Mouse (Mus musculus): ENCODE measurements around the gene Tnfaip8l3.
"Not testable (repeated sequence)": the region's sequence is repeated elsewhere in the genome, so short reads cannot be mapped to it uniquely, and the experiment has no call there.

Gene Tnfaip8l3

GRCm38 (mm10) chr9:54068032-54068649 lies at the start of gene Tnfaip8l3:
Tnfaip8l3 (minus strand) TSS chr9:54068388.
- DNase-seq (ENCODE audit: low spot score): peak; percentile 53

GRCm38 (mm10) chr9:54112726-54113125 lies 44.5 kb upstream of the Tnfaip8l3 start:
- DNase-seq (ENCODE audit: low spot score): peak; percentile 49

GRCm38 (mm10) chr9:54098636-54099035 lies 30.4 kb upstream of the Tnfaip8l3 start:
- DNase-seq (ENCODE audit: low spot score): no peak

- DNase-seq (ENCODE audit: low spot score): no peak
These were observed 28.9 kb upstream of the Tnfaip8l3 start for GRCm38 (mm10) chr9:54097091-54097490.

- no peak for DNase-seq (ENCODE audit: low spot score)
These were observed 16.1 kb upstream of the Tnfaip8l3 start for GRCm38 (mm10) chr9:54084245-54084644.

- no peak for DNase-seq (ENCODE audit: low spot score)
These were observed 9.6 kb upstream of the Tnfaip8l3 start for GRCm38 (mm10) chr9:54077740-54078139.

- DNase-seq (ENCODE audit: low spot score): no peak
These were observed 6.7 kb upstream of the Tnfaip8l3 start for GRCm38 (mm10) chr9:54074901-54075300.

GRCm38 (mm10) chr9:54073688-54074087 lies 5.5 kb upstream of the Tnfaip8l3 start:
- no peak for DNase-seq (ENCODE audit: low spot score)

DNA sequence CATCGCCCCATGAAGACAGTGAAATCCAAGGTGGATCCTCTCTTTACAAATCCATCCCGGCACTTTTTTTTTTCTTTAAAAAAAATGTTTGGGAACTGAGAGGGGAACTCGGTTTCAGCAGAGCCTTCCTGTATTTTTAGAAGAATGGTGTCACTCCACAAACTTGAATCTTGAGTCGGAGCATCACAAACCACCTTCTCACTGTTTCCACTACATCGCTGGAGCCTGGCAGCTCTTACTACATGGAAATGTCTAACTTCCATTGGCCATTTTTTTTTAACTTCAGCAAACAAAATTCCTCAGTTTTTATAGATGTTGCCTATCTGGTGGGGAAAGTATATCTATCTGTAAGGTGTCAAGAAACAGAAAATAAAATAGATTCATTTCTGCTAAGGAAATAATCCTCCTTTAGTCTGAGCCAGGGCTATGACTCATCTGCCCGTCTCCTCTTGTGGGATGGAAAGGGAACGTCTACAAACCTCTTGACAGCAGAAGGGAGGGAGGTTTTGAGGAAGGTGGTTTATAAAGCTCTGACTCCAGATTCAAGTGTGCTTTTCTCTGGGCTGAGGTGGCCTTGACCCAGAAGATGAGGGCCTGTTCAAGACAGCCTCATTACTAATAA lies 3.4 kb upstream of the Tnfaip8l3 start:
- DNase-seq (ENCODE audit: low spot score): no peak

GRCm38 (mm10) chr9:54069204-54069603 lies 1.0 kb upstream of the Tnfaip8l3 start:
- no peak for DNase-seq (ENCODE audit: low spot score)

GRCm38 (mm10) chr9:54068777-54069176 lies 589 bp upstream of the Tnfaip8l3 start:
- DNase-seq (ENCODE audit: low spot score): peak; percentile 81

DNA sequence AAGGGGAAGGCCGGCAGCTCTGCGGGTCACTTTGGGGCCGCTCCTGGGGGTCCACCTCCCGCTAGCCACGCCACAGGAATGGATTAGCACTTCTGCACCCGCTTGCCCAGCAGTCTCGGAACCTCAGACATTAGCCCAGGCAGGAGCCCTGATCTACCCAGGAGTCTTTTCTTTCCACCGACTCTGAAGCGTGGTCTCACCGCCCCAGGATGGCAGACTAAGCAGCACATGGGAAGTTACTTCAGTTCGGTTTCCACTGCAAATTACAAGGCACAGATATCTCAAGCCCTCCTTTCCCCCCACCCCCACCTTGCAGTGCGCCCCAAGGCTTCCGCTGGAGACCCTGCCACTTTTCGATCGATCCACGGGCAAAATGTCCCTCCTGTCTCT lies 551 bp downstream of the Tnfaip8l3 start:
- DNase-seq (ENCODE audit: low spot score): peak; percentile 13

DNA sequence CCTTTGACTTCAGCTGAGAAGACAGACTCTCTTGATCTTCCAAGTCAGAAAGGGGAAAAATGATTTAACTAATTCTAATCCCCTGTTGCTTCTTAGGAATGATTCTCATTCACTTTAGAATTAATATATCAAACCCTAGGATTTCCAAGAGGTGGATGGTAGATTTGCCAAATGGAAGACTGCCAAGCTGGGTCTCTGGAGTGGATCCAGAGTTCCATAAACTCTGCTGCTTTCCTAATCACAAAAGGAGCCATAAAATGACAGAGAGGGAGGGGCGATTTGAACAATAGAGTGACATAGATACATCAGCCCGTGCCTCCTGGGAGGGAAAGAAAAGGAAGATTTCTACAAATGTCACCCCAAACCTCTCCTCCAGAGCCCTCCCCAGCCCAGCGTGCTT lies 3.4 kb downstream of the Tnfaip8l3 start:
- DNase-seq (ENCODE audit: low spot score): no peak

DNA sequence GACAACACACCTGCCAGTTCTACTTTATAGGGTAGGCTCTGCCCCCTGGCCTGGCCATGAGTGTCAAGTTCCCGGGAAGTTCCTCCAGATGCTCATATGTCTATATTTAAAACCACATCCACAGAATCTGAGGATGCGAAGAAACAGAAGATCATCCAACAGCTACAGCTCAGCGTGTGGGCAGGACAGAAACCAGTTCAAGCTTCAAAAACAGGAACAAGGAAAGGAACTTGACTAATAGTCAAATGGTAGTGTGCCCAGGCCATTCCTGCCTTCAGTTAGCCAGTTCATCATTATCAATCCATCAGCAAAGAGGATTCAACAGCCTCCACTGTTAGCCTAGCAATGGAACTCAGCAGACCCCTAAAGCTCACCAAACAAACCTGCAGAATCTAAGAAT lies 4.5 kb downstream of the Tnfaip8l3 start:
- no peak for DNase-seq (ENCODE audit: low spot score)

DNA sequence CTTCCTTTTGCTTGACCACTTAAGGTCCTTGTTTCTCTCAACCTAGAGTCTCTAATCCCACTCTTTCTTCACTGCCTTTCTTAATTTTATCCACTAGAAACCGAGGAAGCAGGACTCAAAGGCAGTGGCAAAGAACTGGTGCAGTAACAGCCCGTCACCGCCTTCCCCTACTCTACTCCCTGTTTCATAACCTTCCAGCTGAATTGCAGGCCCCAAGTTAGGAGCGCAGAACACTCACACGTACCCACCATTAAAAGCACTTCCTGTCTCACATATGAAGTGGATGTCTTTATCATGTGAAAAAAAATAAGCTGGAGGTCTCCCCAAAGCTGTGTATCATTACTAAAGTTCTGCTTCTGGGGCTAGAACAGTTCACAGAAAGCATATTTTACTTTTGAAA lies 6.5 kb downstream of the Tnfaip8l3 start:
- DNase-seq (ENCODE audit: low spot score): no peak

DNA sequence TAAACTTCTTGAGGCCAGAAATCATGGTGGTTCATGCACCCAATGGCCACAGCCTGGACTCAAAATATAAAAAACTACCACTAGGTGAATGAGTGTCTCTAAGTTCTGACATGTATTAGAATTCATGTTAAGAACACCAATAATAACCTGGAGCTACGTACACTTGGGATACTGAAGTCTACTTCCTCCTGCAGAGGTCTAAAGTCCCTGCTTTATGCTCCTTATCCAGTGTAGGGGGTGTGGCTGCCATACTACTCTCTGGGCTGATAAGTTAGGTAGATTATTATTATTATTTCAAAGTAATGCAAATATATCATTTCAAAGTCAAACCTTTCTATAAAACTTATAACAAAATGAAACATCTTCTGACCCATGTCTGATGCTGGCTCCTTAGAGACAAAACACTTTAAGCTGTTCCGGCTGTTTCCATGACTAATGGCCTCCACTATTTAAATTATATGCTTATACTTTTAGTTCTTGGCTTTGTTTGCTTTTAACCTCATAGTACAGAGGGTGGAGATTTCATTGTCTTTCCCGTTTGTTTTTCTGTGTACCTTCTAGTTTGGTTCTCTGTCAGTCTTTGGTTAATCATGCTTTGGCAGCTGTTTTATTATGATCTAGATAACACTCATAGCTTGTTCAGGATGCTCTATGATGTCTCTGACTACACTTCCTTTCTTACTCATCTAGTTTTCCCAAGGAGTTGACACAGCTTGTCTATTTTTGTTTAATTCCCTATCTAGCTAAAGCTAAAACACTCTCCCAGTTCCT lies 16.7 kb downstream of the Tnfaip8l3 start:
- no peak for DNase-seq (ENCODE audit: low spot score)

- DNase-seq (ENCODE audit: low spot score): no peak
These were observed 19.2 kb downstream of the Tnfaip8l3 start for GRCm38 (mm10) chr9:54048978-54049377.

GRCm38 (mm10) chr9:54043067-54043466 lies 25.1 kb downstream of the Tnfaip8l3 start:
- DNase-seq (ENCODE audit: low spot score): no peak

- no peak for DNase-seq (ENCODE audit: low spot score)
These were observed 30.5 kb downstream of the Tnfaip8l3 start for GRCm38 (mm10) chr9:54037717-54038116.

- DNase-seq (ENCODE audit: low spot score): no peak
These were observed 33.5 kb downstream of the Tnfaip8l3 start for GRCm38 (mm10) chr9:54034691-54035090.

DNA sequence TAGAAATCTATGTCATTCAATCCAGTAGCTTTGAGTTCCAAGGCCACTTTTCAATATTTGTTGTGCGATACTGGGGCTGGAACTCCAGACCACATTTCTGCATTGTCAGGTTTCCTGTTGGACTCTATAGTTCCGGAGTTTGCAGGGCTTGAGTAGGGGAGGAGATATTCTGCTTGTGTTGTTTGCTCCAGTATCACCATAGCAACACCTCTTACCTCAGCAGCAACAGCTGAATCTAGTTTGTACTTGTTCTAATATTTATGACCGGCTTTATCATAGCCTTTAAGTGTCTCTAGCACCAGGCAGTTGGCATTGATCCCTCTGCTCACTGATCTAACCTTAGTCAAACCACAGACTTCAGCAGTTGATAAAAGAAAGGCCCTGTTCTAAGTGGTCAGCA lies 45.4 kb downstream of the Tnfaip8l3 start:
- no peak for DNase-seq (ENCODE audit: low spot score)

- no peak for DNase-seq (ENCODE audit: low spot score)
These were observed 73.7 kb downstream of the Tnfaip8l3 start for GRCm38 (mm10) chr9:53994528-53994927.

DNA sequence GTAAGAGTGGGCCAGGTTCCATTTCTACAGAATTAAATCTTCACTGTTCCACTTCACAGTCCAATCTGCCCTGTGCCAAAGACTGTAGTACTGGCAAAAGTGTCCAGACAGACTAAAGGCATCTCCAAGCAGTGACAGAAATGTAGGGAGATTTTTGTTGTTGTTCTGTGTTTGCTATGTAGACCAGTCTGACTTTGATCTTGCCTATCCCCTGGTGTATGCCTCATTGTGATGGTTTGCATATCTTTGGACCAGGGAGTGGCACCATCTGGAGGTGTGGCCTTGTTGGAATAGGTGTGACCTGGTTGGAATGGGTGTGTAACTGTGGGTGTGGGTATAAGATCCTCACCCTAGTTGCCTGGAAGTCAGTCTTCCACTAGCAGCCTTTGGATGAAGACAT lies 75.6 kb downstream of the Tnfaip8l3 start:
- not testable (repeated sequence) for DNase-seq (ENCODE audit: low spot score)
